Mouse (Mus musculus): Measurements from ENCODE around the gene Flot2. TPM values are rescaled to one million over a fixed set of nuclear protein-coding genes. Genes with fewer than 3 reads are reported as not detected.

The Flot2 gene
- polyA plus RNA-seq, 1 experiment from 2014 or later: 112 TPM

MicroRNA genes within 50 kb of the gene (microRNA counts, 519-probe panel; counts per million panel counts)
- microRNA mmu-miR-144: 4,059 counts per million, percentile 94 among the panel's probes with 10 or more counts
- 3,825 counts per million, percentile 92 among the panel's probes with 10 or more counts for microRNA mmu-miR-451

Small RNA genes within 50 kb of the gene (microRNA-seq; reads per million reads assigned to microRNA genes)
- gene Mir144 (482 reads per million, percentile 72 among the genes with 10 or more reads in this experiment), gene Mir451a (not detected), gene Mir451b (not detected)

Other genes with a start within 250 kb of the Flot2 start
- 2.9 TPM in 2 replicates for gene Pipox, start 143.8 kb upstream of the Flot2 start, polyA plus RNA-seq (2015; fragmentation: Nextera tagmentation; extraction: Ambion mirVana)
- gene Sez6, start 107.1 kb upstream of the Flot2 start, polyA plus RNA-seq (2015; fragmentation: Nextera tagmentation; extraction: Ambion mirVana): 0.04 and 0.19 TPM in 2 replicates
- 11.6 and 12.4 TPM in 2 replicates for gene Phf12, start 55.2 kb upstream of the Flot2 start, polyA plus RNA-seq (2015; fragmentation: Nextera tagmentation; extraction: Ambion mirVana)
- 12.3 and 12.6 TPM in 2 replicates for gene Dhrs13, start 5.7 kb upstream of the Flot2 start, polyA plus RNA-seq (2015; fragmentation: Nextera tagmentation; extraction: Ambion mirVana)
- 27.6 TPM in 2 replicates for gene Eral1, start 42.5 kb downstream of the Flot2 start, polyA plus RNA-seq (2015; fragmentation: Nextera tagmentation; extraction: Ambion mirVana)
- 14.9 and 15.2 TPM in 2 replicates for gene Fam222b, start 56.7 kb downstream of the Flot2 start, polyA plus RNA-seq (2015; fragmentation: Nextera tagmentation; extraction: Ambion mirVana)
- gene Traf4, start 127.7 kb downstream of the Flot2 start, polyA plus RNA-seq (2015; fragmentation: Nextera tagmentation; extraction: Ambion mirVana): 37.3 and 39.1 TPM in 2 replicates
- 17.7 TPM in 2 replicates for gene Nek8, start 138.7 kb downstream of the Flot2 start, polyA plus RNA-seq (2015; fragmentation: Nextera tagmentation; extraction: Ambion mirVana)
- 14.2 and 16.1 TPM in 2 replicates for gene Tlcd1, start 138.8 kb downstream of the Flot2 start, polyA plus RNA-seq (2015; fragmentation: Nextera tagmentation; extraction: Ambion mirVana)
- gene Rpl23a, start 145.7 kb downstream of the Flot2 start, polyA plus RNA-seq (2015; fragmentation: Nextera tagmentation; extraction: Ambion mirVana): 708 and 711 TPM in 2 replicates
- 51.5 and 60.8 TPM in 2 replicates for gene Rab34, start 150.5 kb downstream of the Flot2 start, polyA plus RNA-seq (2015; fragmentation: Nextera tagmentation; extraction: Ambion mirVana)
- gene Proca1, start 155.5 kb downstream of the Flot2 start, polyA plus RNA-seq (2015; fragmentation: Nextera tagmentation; extraction: Ambion mirVana): 2.4 and 2.6 TPM in 2 replicates
- 58.0 and 64.5 TPM in 2 replicates for gene Sdf2, start 207.8 kb downstream of the Flot2 start, polyA plus RNA-seq (2015; fragmentation: Nextera tagmentation; extraction: Ambion mirVana)
- gene Supt6, start 208.1 kb downstream of the Flot2 start, polyA plus RNA-seq (2015; fragmentation: Nextera tagmentation; extraction: Ambion mirVana): 16.3 and 16.9 TPM in 2 replicates
- 67.1 and 70.8 TPM in 2 replicates for gene 2610507B11Rik, start 223.8 kb downstream of the Flot2 start, polyA plus RNA-seq (2015; fragmentation: Nextera tagmentation; extraction: Ambion mirVana)

All from heart, embryonic 16.5 days (tissue).